Mouse (Mus musculus): ENCODE results near the gene Apold1. TPM values are rescaled to one million over a fixed set of nuclear protein-coding genes. Genes with fewer than 3 reads are reported as not detected.

Apold1 gene
- polyA plus RNA-seq (2014; fragmentation: Illumina TruSeq; extraction: RNeasy Lipid Tissue Mini Kit (QIAGEN cat#74804); ENCODE audit: low read depth, low replicate concordance), result 1.2 TPM

GRCm38 (mm10) chr6:134981231-134982062, at the start of gene Apold1:
Apold1 (plus strand) TSS chr6:134981718.

GRCm38 (mm10) chr6:135011048-135011733, 29.7 kb downstream of the Apold1 start, which contains the start of gene Ddx47:
Ddx47 (plus strand) TSS chr6:135011612.

Other genes with a start within 250 kb of the Apold1 start
- 50.8 TPM for gene Dusp16, start 189.1 kb upstream of the Apold1 start, polyA plus RNA-seq (2014; fragmentation: Illumina TruSeq; extraction: RNeasy Lipid Tissue Mini Kit (QIAGEN cat#74804); ENCODE audit: low read depth, low replicate concordance)
- 40.4 TPM for gene Crebl2, start 151.6 kb upstream of the Apold1 start, polyA plus RNA-seq (2014; fragmentation: Illumina TruSeq; extraction: RNeasy Lipid Tissue Mini Kit (QIAGEN cat#74804); ENCODE audit: low read depth, low replicate concordance)
- 1.1 TPM for gene Gpr19, start 83.1 kb upstream of the Apold1 start, polyA plus RNA-seq (2014; fragmentation: Illumina TruSeq; extraction: RNeasy Lipid Tissue Mini Kit (QIAGEN cat#74804); ENCODE audit: low read depth, low replicate concordance)
- gene Cdkn1b, start 61.3 kb upstream of the Apold1 start, polyA plus RNA-seq (2014; fragmentation: Illumina TruSeq; extraction: RNeasy Lipid Tissue Mini Kit (QIAGEN cat#74804); ENCODE audit: low read depth, low replicate concordance), result 32.6 TPM
- 73.3 TPM for gene Ddx47, start 29.9 kb downstream of the Apold1 start, polyA plus RNA-seq (2014; fragmentation: Illumina TruSeq; extraction: RNeasy Lipid Tissue Mini Kit (QIAGEN cat#74804); ENCODE audit: low read depth, low replicate concordance)
- not detected for gene Gprc5a, start 83.9 kb downstream of the Apold1 start, polyA plus RNA-seq (2014; fragmentation: Illumina TruSeq; extraction: RNeasy Lipid Tissue Mini Kit (QIAGEN cat#74804); ENCODE audit: low read depth, low replicate concordance)
- gene Gprc5d, start 136.6 kb downstream of the Apold1 start, polyA plus RNA-seq (2014; fragmentation: Illumina TruSeq; extraction: RNeasy Lipid Tissue Mini Kit (QIAGEN cat#74804); ENCODE audit: low read depth, low replicate concordance), result not detected
- 10.6 TPM for gene Fam234b, start 216.3 kb downstream of the Apold1 start, polyA plus RNA-seq (2014; fragmentation: Illumina TruSeq; extraction: RNeasy Lipid Tissue Mini Kit (QIAGEN cat#74804); ENCODE audit: low read depth, low replicate concordance)
- 182 TPM for gene Hebp1, start 216.3 kb downstream of the Apold1 start, polyA plus RNA-seq (2014; fragmentation: Illumina TruSeq; extraction: RNeasy Lipid Tissue Mini Kit (QIAGEN cat#74804); ENCODE audit: low read depth, low replicate concordance)